Mouse (Mus musculus) embryo, embryonic 10.5 days (tissue): ENCODE results near the gene Arfgap1.

ENCODE experiments used
- DNase-seq: peaks from one replicate; pipeline ENCODE4 v3.0.0-alpha.2; 2015; ENCODE audit warnings: low spot score

The Arfgap1 gene

DNA sequence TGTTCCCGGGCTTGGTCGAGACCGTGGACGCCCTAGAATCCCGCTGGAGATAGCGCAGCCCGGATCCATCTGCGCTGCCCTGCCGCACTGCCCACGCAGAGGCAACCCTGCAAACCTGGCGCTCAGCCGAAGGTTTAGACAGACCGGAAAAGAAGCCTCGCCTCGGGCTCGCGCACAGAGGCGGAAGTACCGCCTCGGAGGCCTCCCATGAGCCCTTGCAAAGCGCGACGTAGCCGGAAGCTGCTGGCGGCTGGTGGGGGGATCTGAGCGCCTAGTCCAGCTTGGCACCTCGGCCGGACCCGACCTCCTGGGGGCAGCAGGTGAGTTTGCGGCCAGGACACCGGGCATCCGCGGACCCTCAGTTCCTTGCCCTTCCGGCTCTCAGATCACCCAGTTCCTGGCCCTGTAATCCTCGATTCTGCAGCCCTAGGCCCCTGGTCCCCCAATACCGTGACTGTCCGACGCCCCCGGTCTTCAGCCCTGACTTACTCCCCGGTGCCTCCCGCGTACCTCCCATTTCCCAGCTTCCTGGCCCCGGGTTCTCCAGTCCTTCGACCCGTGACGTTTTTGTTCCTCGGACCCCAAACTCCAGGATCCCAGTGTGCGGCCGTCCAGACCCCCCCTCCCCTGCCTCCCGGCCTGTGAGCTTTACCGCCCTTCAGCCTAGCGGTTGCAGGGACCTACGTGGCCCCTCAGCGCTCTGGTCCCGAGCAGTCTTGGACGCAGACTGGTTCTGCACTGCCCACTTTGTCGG, at the start of gene Arfgap1:
Gene Arfgap1, plus strand, starts transcription at position 216 of the 754 bp plus-strand sequence.
- peak; percentile 93 for DNase-seq

DNA sequence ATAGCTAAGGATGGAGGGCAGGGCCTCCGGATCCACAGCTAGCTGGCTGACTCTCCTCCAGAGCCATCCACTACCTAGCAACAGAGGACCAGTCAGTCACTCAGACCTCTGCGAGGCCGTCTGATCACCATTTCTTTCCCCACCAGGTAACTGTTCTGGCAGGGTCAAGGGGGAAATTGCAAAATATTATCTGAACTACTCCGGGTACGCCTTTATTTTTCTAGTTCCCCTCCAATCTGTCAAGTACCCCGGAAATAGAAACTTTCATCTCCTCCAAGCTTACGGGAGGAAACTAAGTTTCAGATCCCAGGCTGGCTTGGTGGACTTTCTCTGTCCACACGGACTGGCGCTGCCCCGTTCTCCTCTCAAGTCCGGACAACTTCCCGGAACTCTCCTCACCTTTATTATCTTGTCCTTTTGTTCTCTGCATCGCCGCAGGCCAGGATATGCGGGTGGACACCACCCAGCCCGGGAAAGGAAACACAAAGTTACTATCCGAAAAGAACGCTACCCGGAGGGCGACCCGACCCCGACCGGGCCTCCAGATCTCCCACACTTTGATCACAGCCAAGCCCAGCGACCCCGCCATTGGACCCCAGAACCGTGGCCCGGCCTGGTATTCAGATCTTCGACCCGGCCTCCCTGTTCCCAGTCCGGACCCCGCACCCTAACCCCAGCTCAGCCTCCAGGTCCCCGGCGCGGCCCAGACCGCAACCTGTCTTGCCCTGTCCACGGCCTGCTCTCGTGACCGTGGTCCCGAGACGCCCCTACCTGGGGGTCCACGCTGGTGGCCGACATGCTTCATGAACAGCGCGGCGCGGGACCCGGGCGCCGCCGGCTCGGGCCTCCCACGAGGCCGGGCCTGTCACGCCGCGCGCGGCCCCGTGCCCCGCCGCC, 46.9 kb upstream of the Arfgap1 start:
- DNase-seq, result no peak

DNA sequence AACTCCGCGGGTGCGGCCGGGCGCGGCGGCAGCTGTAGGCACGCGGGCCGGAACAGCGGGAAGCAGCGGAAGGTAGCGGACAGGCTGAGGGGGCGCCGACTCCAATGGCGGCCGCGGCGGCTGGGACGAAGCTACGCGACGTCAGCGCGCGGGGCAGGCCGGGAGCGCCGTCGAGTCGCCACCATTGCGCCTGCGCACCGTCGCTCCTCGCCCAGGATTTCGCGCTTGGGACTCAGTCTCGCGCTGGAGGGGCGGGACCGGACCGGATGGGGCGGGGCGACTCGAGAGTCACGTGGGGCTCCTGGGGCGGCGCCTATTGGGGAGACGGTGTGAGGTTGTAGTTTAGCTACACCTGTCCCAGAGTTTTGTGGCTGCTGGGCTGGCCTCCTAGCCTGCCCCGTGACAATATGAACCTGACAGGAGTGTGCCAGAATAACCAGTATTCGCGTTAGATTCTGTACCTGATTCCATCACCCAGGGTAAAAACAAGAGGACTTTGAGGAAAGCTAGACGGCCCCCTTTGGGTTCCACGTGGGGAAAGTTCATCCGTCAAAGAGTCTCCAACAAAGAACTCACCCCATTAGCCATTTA, 46.1 kb upstream of the Arfgap1 start, which contains the start of gene Ythdf1:
Gene Ythdf1, minus strand, starts transcription at position 140 of the 591 bp plus-strand sequence.
- peak; percentile 99 for DNase-seq

DNA sequence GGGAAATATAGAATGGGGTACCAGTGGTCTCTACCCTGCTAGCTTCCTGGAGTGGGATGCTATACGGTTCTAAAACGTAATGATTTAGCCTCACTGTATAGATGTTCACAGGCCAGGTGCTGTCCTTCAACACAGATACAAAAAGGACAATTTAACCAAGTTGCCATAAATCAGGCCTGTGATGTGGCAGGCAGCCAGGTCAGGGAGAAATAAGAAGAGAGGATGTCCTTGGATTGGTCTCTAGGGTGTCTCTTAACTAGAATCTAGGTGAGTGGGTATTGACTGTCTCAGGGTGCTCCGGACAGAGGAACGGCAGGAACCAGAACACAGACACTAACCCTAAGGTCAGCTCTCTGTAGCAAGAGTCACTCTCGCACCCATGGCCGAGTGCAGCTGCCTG, 44.3 kb upstream of the Arfgap1 start:
- no peak for DNase-seq

DNA sequence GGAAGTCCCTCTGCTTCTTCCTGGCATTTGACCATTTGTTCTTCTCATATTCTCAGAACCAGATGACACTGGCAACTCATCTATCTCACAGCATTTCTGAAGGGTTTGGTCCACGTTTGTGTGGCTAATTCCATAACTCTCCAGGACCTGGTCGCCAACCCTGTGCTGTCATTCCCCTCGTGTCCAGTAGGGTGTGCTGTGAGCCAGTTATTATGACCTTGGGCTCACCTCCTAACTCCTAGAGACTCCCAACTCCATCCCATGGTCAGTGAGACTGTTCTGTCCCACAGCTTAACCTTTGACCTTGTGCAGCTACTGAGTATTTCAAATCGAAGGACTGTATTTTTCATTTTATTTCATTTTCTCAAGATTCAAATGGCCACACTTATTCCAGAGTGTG, 41.8 kb upstream of the Arfgap1 start:
- DNase-seq, result peak; percentile 91

DNA sequence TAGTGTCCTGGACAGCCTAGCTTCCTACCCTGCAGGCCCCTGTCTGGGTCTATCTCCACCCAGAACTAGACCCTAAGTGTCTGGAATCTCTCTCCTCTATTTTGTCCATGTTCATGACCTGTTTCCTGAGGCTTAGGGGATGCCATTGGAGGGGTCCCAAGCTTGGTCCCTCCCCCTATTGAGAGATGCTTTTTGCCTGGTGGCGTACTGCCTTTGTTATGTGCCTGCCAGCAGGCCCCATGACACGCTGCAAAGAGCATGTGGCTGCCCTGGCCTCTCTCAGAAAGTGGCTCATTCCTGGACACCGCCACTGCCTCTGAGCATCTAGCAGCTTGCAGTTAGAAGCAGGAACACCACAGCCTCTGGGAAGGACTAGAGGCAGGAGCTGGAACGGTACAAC, 38.3 kb upstream of the Arfgap1 start, which contains the start of gene Birc7:
Gene Birc7, plus strand, starts transcription at position 301 of the 400 bp plus-strand sequence.
- no peak for DNase-seq

DNA sequence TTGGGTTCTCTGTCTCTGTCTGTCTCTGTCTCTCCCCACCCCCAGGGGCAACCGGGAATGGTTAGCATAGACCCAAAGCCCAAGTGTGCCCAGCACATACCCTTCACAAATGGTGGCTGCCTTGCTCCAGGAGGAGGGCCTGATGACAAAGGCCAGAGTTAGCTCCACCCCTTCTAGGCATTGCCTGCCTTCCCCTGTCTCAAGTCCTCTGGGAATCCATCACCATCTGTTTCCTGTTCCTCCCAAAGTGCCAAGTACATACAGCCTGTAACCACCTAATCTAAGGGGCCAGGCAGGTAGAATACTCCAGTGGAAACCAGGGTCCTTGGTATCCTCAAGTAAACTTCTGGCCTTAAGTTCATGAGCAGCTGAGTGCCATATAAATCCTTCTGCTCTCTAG, 34.6 kb upstream of the Arfgap1 start:
- DNase-seq, result no peak

DNA sequence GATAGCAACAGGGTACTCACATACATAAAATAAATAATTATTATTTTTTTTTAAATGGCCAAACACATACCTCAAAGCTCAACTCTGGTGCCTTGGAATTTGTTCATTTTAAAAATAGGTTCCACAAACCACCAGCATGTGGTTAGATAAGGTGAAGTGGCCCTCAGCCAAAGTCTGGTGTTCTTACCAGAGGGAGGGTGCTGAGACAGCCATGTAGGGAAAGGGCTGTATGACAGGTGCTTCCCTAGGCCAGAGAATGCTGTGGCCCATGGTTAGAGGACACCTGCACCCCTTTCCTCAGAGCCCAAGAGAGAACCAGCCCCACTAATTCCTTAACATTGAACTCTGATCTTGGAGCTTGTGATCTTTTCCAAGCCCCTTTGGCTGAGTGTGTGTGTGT, 26.8 kb upstream of the Arfgap1 start:
- no peak for DNase-seq

DNA sequence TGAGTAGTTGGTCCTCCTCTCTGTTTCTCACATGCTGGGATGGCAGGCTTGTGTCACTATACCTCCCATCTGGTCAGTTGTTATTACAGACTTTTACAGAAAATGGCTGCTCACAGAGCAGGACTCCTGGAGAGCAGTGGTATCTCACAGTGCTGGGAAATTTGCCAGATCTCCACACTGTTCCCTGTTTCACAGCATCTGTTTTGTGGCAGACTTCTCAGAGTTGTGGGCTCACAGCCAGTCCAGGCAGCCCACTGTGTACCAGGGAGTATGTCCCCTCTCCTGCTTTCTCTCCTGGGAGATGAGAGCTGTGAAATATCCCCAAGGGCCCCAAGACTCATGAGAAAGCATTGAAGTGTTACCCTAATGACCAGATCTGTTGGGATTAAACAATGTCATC, 25.2 kb upstream of the Arfgap1 start:
- no peak for DNase-seq

DNA sequence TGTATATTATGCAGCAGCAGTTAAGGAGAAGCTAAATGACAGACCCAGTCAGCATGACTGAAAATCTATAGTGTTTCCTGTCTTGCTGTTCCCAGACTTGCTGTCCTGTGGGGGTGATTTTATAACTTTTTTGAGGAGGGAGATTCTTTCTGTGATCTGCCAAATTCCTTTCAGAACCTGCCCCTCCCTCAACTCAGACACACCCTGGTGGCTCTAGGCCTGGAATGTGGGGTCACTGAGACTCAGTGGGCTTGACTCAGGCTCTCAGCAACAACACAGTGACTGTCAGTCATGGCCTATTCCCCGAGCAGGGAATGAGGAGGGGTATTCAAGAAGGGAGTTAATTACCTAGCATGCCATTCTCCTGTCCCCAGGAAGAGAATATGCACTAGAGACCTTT, 17.1 kb upstream of the Arfgap1 start:
- DNase-seq, result no peak

DNA sequence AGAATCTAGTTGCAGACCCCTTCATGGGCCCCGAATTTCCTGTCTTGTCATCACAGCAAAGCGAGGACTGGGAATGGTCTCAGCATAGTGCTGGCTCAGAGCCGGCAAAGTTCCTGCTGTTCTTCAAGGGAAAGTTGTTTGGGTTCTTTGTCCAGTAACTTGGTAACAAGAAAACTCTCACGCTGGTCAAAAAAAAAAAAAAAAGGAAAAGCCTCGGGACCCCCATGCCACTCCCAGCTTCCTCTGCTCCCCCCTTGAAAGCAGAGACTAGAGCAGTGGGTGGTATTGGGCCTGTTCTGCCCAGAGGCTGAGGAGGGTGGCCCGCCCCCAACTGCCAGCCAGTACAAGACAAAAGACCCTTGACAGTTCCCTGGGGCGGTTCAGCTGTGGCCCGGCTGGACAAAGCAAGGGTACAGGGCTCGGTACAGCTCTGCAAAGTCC, 14.3 kb upstream of the Arfgap1 start:
- peak; percentile 65 for DNase-seq

DNA sequence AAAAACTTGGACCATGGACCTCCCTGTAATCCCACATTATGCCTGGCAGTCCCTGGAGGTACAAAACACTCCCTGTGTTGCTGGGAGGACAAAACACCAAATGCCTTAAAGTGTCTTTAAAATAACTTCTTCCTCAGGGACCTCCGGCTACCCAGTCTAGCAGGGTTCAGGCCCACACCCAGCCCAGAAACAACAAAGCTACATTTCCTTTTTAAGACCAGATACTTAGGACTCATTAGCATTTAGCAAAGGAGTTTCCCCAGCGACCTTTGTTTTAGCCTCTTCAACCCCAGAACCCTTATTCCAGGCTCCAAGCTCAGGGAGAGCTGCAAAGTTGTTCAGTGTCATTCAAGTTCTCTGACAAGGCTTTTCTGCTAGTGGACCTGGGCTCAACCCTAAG, 13.4 kb upstream of the Arfgap1 start:
- DNase-seq, result no peak

DNA sequence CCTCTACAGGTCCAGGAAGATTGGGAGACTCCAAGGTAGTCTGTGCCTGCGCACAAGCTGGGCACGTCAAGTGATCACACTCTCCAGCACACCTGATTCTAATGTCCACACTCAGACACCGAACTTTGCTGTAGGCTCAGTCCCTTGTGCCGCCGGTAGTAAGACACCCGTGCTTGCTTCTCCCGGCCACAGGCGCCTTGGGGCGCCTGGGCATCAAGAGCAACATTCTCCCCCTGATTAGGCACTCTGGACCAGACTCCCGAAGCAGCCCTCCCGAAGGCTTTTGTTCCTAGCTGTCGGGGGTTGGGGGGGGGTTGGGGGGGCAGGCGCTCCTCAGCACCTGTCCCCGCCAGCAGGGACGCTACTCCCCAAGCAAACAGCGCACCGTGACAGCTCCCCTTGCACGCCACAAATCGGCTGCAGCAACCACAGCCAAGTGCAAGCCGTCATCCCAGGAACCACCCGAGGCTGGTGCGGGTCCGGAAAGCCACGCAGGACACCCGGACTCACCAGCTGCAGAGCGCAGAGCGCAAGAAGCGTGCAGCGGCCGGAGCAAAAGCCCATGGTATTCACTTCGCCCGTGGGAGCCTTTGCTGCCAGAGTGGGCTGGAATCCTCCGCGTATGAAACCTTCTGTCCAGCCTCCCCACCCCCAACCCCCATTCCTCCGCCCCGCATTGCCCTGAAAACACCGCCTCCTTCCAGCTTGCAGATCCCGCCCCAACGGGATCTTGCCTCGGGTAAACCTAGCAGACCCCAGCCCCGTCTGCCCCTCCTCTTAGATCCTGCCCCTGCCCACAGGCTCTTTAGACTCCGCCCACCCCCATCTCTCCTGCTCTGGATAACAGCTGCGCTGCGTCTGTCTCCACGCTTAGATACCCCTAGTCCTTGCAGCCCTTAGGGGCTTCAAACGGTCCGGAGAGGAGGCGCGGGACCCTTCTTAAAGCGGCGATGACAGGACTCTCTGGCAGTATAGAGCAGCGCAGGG, 12.7 kb upstream of the Arfgap1 start, which contains the start of gene Nkain4:
Gene Nkain4, minus strand, starts transcription at position 639 of the 987 bp plus-strand sequence.
- peak; percentile 96 for DNase-seq

DNA sequence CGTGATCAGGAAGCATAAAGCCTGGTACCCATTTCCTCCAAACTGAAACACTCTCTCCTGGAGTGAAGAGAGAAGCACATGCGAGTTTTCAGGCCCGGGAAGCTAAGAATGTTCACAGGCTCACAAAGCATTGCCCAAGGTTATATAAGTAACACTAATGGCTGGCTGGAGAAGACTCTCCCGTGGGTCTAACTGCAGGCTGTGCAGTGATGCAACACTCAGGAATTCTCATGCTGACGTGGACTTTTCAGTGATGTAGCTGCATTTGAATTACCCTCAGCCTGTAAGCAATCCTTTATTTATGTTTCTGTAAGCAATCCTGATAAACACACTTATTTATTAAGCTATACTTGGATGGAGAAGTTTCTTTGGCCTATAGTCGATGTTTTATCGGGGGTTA, 7.4 kb upstream of the Arfgap1 start:
- no peak for DNase-seq

DNA sequence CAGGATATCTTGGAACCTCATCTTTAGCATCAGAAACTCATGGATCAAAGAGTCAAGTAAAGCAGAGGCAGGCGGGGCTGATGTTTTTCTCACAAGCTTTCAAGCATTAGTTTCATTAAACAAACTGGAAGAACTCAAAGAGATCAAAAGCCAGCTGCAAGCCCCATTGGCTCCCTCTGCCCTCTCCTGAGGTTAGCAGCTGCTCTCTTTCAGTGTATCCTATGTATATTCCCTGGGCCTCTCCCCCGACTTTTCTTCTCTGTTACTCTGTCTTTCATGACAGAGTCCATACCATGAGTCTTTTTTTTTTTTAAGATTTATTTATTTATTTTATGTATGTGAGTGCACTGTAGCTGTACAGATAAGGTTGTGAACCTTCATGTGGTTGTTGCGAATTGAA, 6.8 kb upstream of the Arfgap1 start:
- DNase-seq, result no peak

DNA sequence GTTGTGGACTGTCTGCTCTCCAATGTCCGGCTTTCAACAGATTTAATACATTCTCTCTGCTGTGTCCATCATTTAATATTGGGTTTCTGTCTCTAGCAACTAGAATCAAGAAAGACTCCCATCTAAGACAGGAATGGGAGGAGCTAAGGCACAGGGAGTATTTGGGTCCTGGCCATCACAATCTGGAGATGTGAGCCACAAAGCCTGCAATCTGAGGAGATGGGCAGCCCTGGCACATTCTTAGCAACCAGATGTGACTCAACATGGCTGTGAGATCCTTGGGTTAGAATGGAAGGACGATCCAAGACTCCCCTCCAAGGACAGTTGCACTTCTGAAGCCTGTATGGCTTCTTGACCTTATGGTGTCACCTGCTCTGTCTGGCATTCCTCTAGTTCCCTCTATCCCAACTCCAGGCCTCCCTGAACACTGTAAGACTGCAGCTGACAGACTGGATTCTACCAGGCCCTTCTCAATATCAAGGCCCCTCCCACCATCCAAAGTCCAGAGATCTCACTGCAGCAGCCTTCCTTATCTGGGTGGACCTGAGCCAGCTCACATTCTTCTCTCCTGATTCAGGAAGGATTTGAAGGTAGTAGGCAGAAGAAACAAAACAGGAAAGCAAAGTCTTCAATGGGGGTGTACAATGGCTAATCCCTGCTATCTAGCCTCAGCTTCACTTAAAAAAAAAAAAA, 4.3 kb upstream of the Arfgap1 start:
- DNase-seq, result no peak

DNA sequence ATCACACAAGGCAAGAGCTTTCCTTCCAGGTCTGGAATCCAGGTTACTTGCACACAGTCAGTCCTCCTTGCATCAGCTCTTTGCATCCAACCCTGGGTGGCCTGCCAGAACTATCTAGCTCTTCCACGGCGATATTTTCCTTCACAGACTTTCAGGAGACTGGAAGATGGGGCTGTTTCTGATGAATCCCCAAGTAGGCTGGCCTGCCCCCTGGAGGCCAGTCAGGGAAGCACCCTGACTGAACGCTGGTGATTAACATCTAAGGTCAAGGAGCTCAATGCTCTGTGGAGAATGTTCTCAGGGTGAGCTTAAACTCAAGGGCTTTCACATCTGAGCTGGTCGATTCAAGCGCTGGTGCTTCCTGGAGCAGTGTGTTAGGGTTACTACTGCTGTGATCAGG, 3.1 kb upstream of the Arfgap1 start:
- peak; percentile 89 for DNase-seq

DNA sequence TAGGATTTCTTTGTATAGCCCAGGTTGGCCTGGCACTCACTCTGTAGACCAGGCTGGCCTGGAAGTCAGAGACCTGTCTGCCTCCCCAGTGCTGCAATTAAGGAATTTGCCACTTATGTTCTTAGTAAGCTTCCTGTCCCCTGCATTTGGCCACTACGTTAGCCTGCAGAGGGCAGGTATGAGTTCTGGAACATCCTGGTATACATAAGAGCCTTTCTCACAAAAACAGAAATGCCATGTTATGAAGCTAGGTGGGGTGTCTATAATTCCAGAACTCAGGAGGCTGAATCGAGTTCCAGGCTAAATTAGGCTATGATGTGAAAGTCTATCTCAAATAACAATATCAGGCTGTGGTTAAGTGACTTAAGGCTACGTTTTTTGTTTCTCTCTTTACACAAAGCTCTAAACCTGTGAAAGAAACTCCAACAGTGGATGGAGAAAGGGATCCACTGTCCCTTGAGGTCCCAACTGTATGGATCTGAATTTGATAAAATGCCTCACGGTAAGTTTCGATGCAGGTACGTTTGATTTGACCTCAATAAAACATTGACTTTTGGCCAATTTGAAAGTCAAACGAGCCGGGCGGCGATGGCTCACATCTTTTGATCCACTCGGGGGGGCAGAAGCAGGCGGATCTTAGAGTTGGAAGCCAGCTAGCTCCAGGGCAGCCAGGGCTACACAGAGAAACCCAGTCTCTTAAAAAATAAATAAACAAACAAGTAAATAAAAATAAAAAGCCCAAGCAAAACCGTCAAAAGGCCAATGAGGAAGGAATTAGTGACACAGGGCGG, 738 bp upstream of the Arfgap1 start:
- DNase-seq, result peak; percentile 36

DNA sequence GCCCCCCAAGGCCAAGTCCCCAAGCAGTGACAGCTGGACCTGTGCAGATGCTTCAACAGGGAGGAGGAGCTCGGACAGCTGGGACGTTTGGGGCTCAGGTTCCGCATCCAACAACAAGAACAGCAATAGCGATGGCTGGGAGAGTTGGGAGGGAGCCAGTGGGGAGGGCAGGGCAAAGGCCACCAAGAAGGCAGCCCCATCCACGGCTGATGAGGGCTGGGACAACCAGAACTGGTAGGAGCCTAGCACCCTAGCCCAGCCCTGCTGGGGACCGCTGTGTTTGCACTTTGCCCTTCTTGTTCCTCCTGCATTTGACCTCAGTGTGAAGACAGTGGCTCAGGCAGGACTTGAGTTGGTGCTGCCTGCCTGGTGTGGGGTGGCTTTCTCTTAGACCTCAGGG, 14.1 kb downstream of the Arfgap1 start:
- DNase-seq, result no peak

DNA sequence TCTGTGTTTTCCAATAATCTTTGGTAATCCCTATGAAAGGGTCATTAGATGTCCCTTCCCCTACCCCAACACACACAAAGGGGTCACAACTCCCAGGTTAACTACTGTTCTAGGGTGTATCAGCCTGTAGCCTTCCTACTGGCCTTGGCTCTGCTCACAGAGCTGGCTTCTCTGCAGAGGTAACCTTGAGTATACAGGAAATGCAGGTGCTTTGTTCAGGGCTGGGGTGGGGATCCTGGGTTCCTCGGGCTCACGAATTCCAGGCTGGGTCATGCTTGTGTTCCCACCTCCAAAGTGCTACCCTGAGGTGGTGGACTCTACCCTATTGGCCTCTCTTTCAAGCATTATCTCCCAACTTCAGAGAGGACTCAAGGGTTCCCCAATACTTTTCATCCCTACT, 18.6 kb downstream of the Arfgap1 start:
- no peak for DNase-seq
